7 mouse cellular contexts compared by ENCODE assay signal in the genomic region with DNA sequence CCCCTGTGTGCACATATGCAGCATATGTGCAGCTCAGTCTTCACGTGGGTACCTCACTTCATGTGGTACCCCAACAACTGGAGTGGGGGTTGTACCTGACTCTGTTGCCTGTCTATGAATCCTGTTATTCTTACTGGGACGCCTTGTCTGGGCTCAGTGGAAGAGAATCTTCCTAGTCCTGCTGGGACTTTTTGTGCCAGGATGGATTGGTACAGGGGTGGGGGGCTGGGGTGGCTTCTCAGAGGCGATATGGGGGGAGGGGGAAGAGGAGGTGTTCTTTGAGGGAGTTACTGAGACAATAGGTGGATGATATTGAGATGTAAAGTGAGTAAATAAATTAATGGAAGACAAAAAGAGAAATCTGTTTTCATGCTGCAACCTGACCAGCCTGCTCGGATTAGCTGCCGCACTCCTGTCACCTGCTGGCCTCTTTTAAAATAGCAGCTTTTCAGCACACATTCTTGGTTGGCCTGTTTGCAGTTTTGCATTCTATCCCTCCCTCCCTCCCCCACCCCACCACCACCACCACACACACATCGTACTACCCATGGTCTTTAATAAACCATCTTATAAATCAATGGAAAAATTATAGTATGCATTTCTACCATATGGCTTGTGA.
A peak's percentile ranks its signal among the peaks of the same experiment; 100 is the strongest.
DNase-seq lines count a peak whose midpoint lies in the region; ATAC-seq and TF ChIP-seq lines count a peak whose summit lies in the region.

No protein-coding gene starts in this region.

- WGBS in hindbrain, embryonic 15.5 days, result 40% methylated on average over 6 of the region's 6 CpGs

- H3K9ac ChIP-seq in hindbrain, embryonic 15.5 days, result no peak overlapping the region

- peak; percentile 5 for DNase-seq in layer of hippocampus, adult 11-12 months (ENCODE audit: low spot score)
- no peak for DNase-seq in layer of hippocampus, adult 9-11 months
- DNase-seq in ZHBTc4 (ENCODE audit: low read depth, low spot score), result peak; percentile 60
- no peak for DNase-seq in gastrocnemius, postnatal 14 days

- ATAC-seq in hindbrain, embryonic 15.5 days (ENCODE audit: low FRiP score, low read depth), result peak; percentile 61; the same call in 1 of the 2 replicates
- ATAC-seq in activated CD4-positive, CD25-positive, alpha-beta regulatory T cell, adult 4 months, result no peak

- no peaks in the 10 kb centered on the region for H3K36me3 ChIP-seq in E14TG2a.4 (ENCODE audit: insufficient read depth, low read length)
- H3K36me3 ChIP-seq in hindbrain, embryonic 15.5 days, result no peaks in the 10 kb centered on the region

- peaks cover 14% of the 10 kb centered on the region for H3K9me3 ChIP-seq in E14TG2a.4 (ENCODE audit: low read length)
- no peaks in the 10 kb centered on the region for H3K9me3 ChIP-seq in hindbrain, embryonic 15.5 days

- intact Hi-C loops in gastrocnemius, postnatal 14 days (cut with DNase I; ENCODE audit: low total_unique reads), result no loop called here

- H3K27me3 ChIP-seq in E14TG2a.4 (ENCODE audit: insufficient read depth, low read length), result no peaks in the 10 kb centered on the region
- H3K27me3 ChIP-seq in hindbrain, embryonic 15.5 days, result no peaks in the 10 kb centered on the region

- H3K4me3 ChIP-seq in E14TG2a.4 (replicated peaks; ENCODE audit: low read length), result no peak overlapping the region
- no peak overlapping the region for H3K4me3 ChIP-seq in hindbrain, embryonic 15.5 days

- H3K27ac ChIP-seq in hindbrain, embryonic 15.5 days (replicated peaks), result no peak overlapping the region

- 0 out of 2 replicates have a peak, but pooled peaks have one; percentile 16 for TF ChIP-seq CTCF in E14TG2a.4 (conservative IDR thresholded peaks at IDR 0.05; ENCODE audit: low read length)

- no peaks in the 10 kb centered on the region for H3K4me1 ChIP-seq in E14TG2a.4 (replicated peaks; ENCODE audit: low read depth, low read length)
- H3K4me1 ChIP-seq in hindbrain, embryonic 15.5 days (replicated peaks), result no peaks in the 10 kb centered on the region

- H3K4me2 ChIP-seq in hindbrain, embryonic 15.5 days, result no peak overlapping the region

Comparison
In these comparisons a context has a peak if more than half of its experiments do, and no peak if none do; other contexts are left out.
1. DNase-seq: peak in layer of hippocampus, adult 11-12 months (single experiment) and ZHBTc4 (single experiment); none in layer of hippocampus, adult 9-11 months (single experiment) and gastrocnemius, postnatal 14 days (single experiment).